Mouse (Mus musculus): ENCODE measurements around the gene Cast.

- TF ChIP-seq GATA1 (IDR thresholded peaks at IDR 0.05; ENCODE audit: low read length) (no peak), TAL1 (IDR thresholded peaks at IDR 0.05; ENCODE audit: low read length) (no peak)
Measured at GRCm38 (mm10) chr13:74854338-74855047, 45.9 kb upstream of the Cast start.
